Mouse (Mus musculus) kidney, embryonic 15.5 days (tissue): ENCODE data around the gene Mucl3. TPM values are rescaled to one million over a fixed set of nuclear protein-coding genes. Genes with fewer than 3 reads are reported as not detected.
A peak's percentile ranks its signal among the peaks of the same experiment; 100 is the strongest.

Experiments
- ATAC-seq: fragments of 200-750 bp; cut with Nextera tagmentation; replicated peaks from 2 replicates; pipeline ENCODE4 v1.8.0; 2017; ENCODE audit warnings: moderate TSS enrichment; ENCODE audit not compliant: low FRiP score
- H3K27ac ChIP-seq: fragments of 300-500 bp; sonication (generic); 2 replicates; pipeline ENCODE4 v1.5.1; 2015; ENCODE audit warnings: mild to moderate bottlenecking, inconsistent platforms
- H3K27me3 ChIP-seq: fragments of 300-500 bp; sonication (generic); 2 replicates; pipeline ENCODE4 v1.6.1; 2015; ENCODE audit warnings: inconsistent platforms
- H3K36me3 ChIP-seq: fragments of 300-500 bp; sonication (generic); 2 replicates; pipeline ENCODE4 v1.6.1; 2015; ENCODE audit warnings: inconsistent platforms
- H3K4me1 ChIP-seq: fragments of 300-500 bp; sonication (generic); 2 replicates; pipeline ENCODE4 v1.6.1; 2015; ENCODE audit warnings: inconsistent platforms
- H3K4me2 ChIP-seq: fragments of 300-500 bp; sonication (generic); 2 replicates; pipeline ENCODE4 v1.6.1; 2015; ENCODE audit warnings: moderate library complexity, mild to moderate bottlenecking, inconsistent platforms
- H3K4me3 ChIP-seq: fragments of 300-500 bp; sonication (generic); replicated peaks from 2 replicates; pipeline ENCODE4 v1.5.1; 2015; ENCODE audit warnings: mild to moderate bottlenecking, inconsistent platforms
- H3K9ac ChIP-seq: fragments of 300-500 bp; sonication (generic); 2 replicates; pipeline ENCODE4 v1.6.1; 2015; ENCODE audit warnings: mild to moderate bottlenecking, inconsistent platforms
- H3K9me3 ChIP-seq: fragments of 300-500 bp; sonication (generic); replicated peaks from 2 replicates; pipeline ENCODE4 v1.6.1; 2016; ENCODE audit warnings: inconsistent platforms
- WGBS: fragments of 180-500 bp; shearing (Covaris S2); methylation state at CpG from one replicate; pipeline ENCODE4 v1.1.7; 2015; ENCODE audit warnings: mixed read lengths; 5-methylcytosine and 5-hydroxymethylcytosine counted together
- polyA plus RNA-seq: library from polyadenylated mRNA; unstranded; fragments of >200 nt; fragmentation: Nextera tagmentation; extraction: Ambion mirVana; gene quantifications from 2 replicates; pipeline ENCODE4 v1.2.1, GENCODE M21; 2015

The Mucl3 gene
- 0.26 TPM in 2 replicates for polyA plus RNA-seq

GRCm38 (mm10) chr17:35643609-35644236 lies at the start of gene Mucl3:
TSS of gene Mucl3 (minus strand) at chr17:35643695.
- Histone ChIP-seq H3K27ac (no peak within 1 kb of the TSS), H3K27me3 (no peaks in the 10 kb centered on the region), H3K4me3 (no peak within 1 kb of the TSS), H3K36me3 (no peaks in the 10 kb centered on the region), H3K9me3 (no peaks in the 10 kb centered on the region), H3K4me2 (no peak within 1 kb of the TSS), H3K9ac (no peak within 1 kb of the TSS), H3K4me1 (no peaks in the 10 kb centered on the region)
- 0 out of 2 replicates have a peak, but pooled peaks have one; percentile 46 for ATAC-seq
- WGBS, result 62% methylated on average over 13 of the region's 13 CpGs

- no peak overlapping the region for H3K27ac ChIP-seq
- no peak overlapping the region for H3K9ac ChIP-seq
- H3K27me3 ChIP-seq, result no peaks in the 10 kb centered on the region
- peaks cover 78% of the 10 kb centered on the region for H3K36me3 ChIP-seq
- 90% methylated on average over 4 of the region's 4 CpGs for WGBS
- no peak overlapping the region for H3K4me2 ChIP-seq
- 0 out of 2 replicates have a peak, but pooled peaks cover 4% of the 10 kb centered on the region for H3K9me3 ChIP-seq
- no peak for ATAC-seq
- peaks cover 9% of the 10 kb centered on the region for H3K4me1 ChIP-seq
- H3K4me3 ChIP-seq, result no peak overlapping the region
Measured at GRCm38 (mm10) chr17:35692368-35692767, 48.9 kb upstream of the Mucl3 start.

GRCm38 (mm10) chr17:35691811-35692210 lies 48.3 kb upstream of the Mucl3 start:
- no peak overlapping the region for H3K27ac ChIP-seq
- H3K27me3 ChIP-seq, result no peaks in the 10 kb centered on the region
- 85% methylated on average over 4 of the region's 4 CpGs for WGBS
- H3K9ac ChIP-seq, result no peak overlapping the region
- no peak overlapping the region for H3K4me3 ChIP-seq
- peaks cover 3% of the 10 kb centered on the region for H3K4me1 ChIP-seq
- peaks cover 84% of the 10 kb centered on the region for H3K36me3 ChIP-seq
- H3K4me2 ChIP-seq, result no peak overlapping the region
- H3K9me3 ChIP-seq, result 0 out of 2 replicates have a peak, but pooled peaks cover 4% of the 10 kb centered on the region
- no peak for ATAC-seq

DNA sequence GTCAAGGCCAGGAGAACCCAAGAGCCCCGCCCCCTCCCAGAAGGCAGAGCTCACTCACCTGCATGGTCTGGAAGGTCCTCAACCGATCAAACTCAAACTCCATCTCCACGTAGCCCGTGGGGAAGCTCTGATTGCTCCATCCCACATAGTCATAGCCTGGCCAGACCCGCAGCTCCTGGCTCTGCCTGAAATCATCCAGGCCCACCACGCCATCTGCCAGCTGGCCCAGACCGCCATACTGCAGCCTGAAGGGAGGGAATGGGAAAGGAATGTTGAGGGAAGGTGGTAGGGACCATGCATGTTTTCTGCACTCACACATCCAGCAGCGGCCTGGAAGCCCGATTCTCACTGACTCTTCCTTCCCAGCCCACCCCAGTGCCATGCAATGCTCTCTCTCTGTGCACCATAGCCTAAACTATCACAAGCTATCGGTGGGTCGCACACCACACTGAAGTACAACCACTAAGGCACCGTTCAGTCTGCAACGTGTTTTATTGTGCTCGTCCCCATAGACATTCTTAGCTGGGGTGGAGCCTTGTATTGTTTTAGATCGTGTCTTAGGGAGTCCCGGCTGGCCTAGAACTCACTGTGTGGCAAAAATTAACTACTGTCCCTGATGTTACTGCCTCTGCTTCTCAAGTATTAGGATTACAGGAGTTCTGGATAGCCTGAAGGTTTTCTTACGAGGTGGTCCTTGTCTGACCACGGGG lies 46.6 kb upstream of the Mucl3 start:
- Histone ChIP-seq H3K4me3 (no peak overlapping the region), H3K9me3 (no peaks in the 10 kb centered on the region), H3K4me2 (no peak overlapping the region), H3K9ac (no peak overlapping the region), H3K27me3 (no peaks in the 10 kb centered on the region), H3K27ac (no peak overlapping the region), H3K36me3 (peaks cover 92% of the 10 kb centered on the region), H3K4me1 (no peaks in the 10 kb centered on the region)
- 87% methylated on average over 18 of the region's 18 CpGs for WGBS
- ATAC-seq, result no peak

- H3K4me1 ChIP-seq, result no peaks in the 10 kb centered on the region
Measured at GRCm38 (mm10) chr17:35688347-35689175, 45.1 kb upstream of the Mucl3 start.

DNA sequence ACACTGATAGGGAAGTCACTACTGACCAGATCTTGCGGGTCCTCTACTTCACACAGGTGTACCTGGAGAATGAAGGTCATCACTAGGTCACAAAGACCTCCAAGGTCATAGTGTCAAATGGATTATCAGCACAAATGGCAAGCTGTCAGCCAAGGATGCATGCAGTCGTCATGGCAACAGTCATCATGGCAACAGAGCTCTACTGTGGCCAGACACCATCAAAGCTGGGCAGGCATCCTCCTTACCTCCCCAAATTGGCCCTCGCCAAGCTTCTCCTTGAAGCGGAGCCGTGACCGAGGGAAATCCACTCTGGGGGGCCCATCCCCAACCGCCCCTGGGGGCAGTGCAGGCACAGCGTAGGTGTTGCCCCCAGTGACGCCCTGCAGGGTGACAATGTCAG lies 41.6 kb upstream of the Mucl3 start:
- 83% methylated on average over 9 of the region's 9 CpGs for WGBS
- no peak for ATAC-seq
- Histone ChIP-seq H3K27ac (no peak overlapping the region), H3K36me3 (peaks cover 96% of the 10 kb centered on the region), H3K4me1 (no peaks in the 10 kb centered on the region), H3K4me3 (no peak overlapping the region), H3K27me3 (no peaks in the 10 kb centered on the region), H3K9me3 (no peaks in the 10 kb centered on the region), H3K4me2 (no peak overlapping the region), H3K9ac (no peak overlapping the region)

More at GRCm38 (mm10) chr17:35688347-35689175, 45.1 kb upstream of the Mucl3 start:
- peaks cover 100% of the 10 kb centered on the region for H3K36me3 ChIP-seq
- H3K27me3 ChIP-seq, result no peaks in the 10 kb centered on the region
- H3K9ac ChIP-seq, result no peak overlapping the region
- no peak overlapping the region for H3K4me3 ChIP-seq
- no peak for ATAC-seq
- no peak overlapping the region for H3K4me2 ChIP-seq
- no peaks in the 10 kb centered on the region for H3K9me3 ChIP-seq
- WGBS, result 86% methylated on average over 25 of the region's 25 CpGs
- no peak overlapping the region for H3K27ac ChIP-seq

DNA sequence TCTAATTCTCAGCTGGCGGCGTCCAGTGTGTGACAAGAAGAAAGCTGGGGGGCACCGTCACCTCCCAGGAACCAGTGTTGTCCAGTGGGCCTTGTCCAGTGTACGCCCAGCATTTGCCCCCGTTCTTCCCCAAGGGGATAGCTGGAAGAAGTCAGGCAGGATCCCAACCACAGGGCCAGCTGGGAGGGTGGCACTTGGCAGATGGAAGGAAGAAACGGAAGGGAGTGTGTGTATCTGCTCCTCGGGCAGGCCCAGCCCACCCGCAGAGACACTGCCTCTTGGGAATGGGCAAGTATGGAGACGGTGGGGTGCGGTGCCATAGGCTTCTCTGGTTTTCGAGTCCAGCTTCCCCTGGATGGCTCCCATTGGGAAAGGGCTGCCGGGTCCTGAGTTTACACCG lies 38.5 kb upstream of the Mucl3 start:
- Histone ChIP-seq H3K27me3 (no peaks in the 10 kb centered on the region), H3K4me1 (no peaks in the 10 kb centered on the region), H3K36me3 (peaks cover 65% of the 10 kb centered on the region), H3K9ac (no peak overlapping the region), H3K4me2 (no peak overlapping the region), H3K27ac (no peak overlapping the region), H3K4me3 (no peak overlapping the region), H3K9me3 (no peaks in the 10 kb centered on the region)
- ATAC-seq, result no peak
- 84% methylated on average over 13 of the region's 13 CpGs for WGBS

DNA sequence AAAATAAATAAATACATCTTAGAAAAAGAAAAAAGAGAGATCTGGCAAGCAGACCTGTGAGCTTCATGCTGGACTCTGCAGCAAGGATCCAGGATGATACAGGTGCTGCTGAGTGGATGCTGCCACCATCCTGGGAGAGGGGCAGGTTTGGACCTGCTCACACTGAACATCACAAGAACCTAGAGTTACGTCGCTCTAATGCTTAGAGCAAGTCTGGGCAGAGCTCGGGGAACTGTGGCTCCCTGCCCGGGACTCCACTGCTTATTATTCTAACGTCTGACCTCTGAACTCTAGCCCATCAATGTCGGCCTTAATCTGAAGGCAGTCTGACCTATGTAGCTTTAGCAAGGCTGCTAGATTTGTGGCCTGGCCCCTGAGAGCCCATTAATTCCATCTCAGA lies 37.1 kb upstream of the Mucl3 start:
- Histone ChIP-seq H3K9me3 (no peaks in the 10 kb centered on the region), H3K4me3 (no peak overlapping the region), H3K27me3 (no peaks in the 10 kb centered on the region), H3K4me1 (no peaks in the 10 kb centered on the region), H3K27ac (no peak overlapping the region), H3K9ac (no peak overlapping the region), H3K36me3 (peaks cover 52% of the 10 kb centered on the region), H3K4me2 (no peak overlapping the region)
- WGBS, result 28% methylated on average over 6 of the region's 6 CpGs
- ATAC-seq, result 0 out of 2 replicates have a peak, but pooled peaks have one; percentile 5

DNA sequence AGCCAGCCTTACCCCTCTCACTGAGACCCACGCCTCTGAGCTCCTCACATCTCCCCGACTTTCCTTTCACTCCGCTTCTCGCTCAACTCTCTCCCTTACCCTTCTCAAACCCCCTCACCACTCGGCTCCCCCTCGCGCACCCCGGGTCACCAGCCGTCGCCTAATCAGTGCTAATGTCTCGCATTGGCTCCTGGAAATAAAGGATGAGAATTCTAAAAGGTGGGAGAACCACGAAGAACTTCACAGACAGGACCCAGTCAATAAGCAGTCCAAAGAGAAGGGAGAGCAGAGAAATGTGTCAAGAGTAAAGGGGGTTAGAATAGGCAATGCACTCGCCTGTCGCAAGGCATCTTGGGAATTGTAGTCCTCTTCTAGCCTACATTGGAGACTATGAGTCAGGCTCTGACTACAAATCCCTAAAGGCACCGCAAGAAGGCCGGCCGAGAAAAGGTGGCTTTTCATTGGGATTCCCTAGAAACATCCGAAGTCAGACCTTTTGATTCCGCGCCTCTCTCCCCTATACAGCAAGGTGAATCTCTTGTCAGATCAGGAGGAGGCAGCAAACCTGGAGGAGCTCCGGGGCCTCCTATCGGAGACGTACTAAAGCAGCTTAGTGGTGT lies 30.0 kb upstream of the Mucl3 start, which contains the start of gene Gtf2h4:
TSS of gene Gtf2h4 (minus strand) at position 324 of the 620 bp plus-strand sequence.
- Histone ChIP-seq H3K9ac (peak within 1 kb of the TSS; percentile 89), H3K36me3 (peaks cover 18% of the 10 kb centered on the region; the same call in 1 of the 2 replicates), H3K4me3 (peak within 1 kb of the TSS; percentile 79), H3K4me2 (peak within 1 kb of the TSS; percentile 83), H3K9me3 (no peaks in the 10 kb centered on the region), H3K27me3 (no peaks in the 10 kb centered on the region), H3K4me1 (peaks cover 11% of the 10 kb centered on the region), H3K27ac (peak within 1 kb of the TSS; percentile 59; the same call in 1 of the 2 replicates)
- WGBS, result 1% methylated on average over 23 of the region's 23 CpGs
- ATAC-seq, result peak; percentile 97

DNA sequence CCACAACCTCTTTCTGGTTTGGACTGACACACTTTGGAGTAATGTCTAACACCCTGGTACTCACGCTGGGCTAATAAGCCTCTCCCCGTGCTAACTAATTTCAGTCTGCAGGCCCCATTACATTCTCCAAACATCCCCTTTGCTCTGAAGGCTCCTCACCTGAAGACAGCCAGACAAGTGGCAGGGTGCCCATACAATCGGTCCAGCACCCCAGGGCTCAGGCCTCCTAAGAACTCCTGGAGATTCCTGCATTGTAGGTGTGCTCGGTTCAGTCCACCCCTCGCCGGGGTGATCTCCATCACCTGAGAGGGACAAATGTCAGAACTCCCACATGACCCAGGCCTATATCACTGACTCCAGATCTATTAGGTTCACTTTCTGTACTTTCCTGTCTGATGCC lies 29.0 kb upstream of the Mucl3 start:
- Histone ChIP-seq H3K36me3 (peaks cover 18% of the 10 kb centered on the region; the same call in 1 of the 2 replicates), H3K9ac (peak overlapping the region; percentile 89), H3K9me3 (no peaks in the 10 kb centered on the region), H3K4me3 (peak overlapping the region; percentile 79; the same call in 1 of the 2 replicates), H3K4me1 (peaks cover 15% of the 10 kb centered on the region), H3K27me3 (no peaks in the 10 kb centered on the region), H3K27ac (no peak overlapping the region), H3K4me2 (peak overlapping the region; percentile 83)
- 87% methylated on average over 6 of the region's 6 CpGs for WGBS
- ATAC-seq, result no peak

DNA sequence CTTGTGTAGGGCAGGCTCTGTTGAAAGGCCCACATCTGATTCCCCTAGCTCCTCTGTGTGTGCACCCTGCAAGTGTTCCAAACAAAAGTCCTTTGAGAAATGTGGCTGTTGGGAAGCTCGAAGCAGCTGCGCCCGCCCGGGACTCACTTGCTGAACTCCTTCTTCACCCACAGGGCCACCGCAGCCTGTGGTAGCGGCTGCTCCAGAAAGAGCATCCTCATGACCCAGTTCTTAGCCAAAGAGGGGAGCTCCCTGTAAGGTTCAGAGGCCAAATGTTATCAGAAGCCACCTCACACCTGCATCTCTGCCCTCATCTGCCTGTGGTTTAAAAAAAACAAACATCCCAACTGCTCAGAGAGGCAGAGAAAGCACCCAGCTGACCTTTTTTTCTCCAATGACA lies 28.4 kb upstream of the Mucl3 start:
- Histone ChIP-seq H3K4me2 (no peak overlapping the region), H3K9me3 (no peaks in the 10 kb centered on the region), H3K27me3 (no peaks in the 10 kb centered on the region), H3K4me3 (no peak overlapping the region), H3K4me1 (peaks cover 17% of the 10 kb centered on the region), H3K27ac (no peak overlapping the region), H3K36me3 (peaks cover 18% of the 10 kb centered on the region; the same call in 1 of the 2 replicates), H3K9ac (no peak overlapping the region)
- 91% methylated on average over 6 of the region's 6 CpGs for WGBS
- ATAC-seq, result no peak
